Mouse (Mus musculus) urinary bladder, postnatal 25 days (tissue): Measurements from ENCODE around the gene Il13.

ENCODE experiments used
- DNase-seq: peaks from one replicate; pipeline ENCODE4 v3.0.0; 2022; ENCODE audit warnings: low spot score

The Il13 gene

DNA sequence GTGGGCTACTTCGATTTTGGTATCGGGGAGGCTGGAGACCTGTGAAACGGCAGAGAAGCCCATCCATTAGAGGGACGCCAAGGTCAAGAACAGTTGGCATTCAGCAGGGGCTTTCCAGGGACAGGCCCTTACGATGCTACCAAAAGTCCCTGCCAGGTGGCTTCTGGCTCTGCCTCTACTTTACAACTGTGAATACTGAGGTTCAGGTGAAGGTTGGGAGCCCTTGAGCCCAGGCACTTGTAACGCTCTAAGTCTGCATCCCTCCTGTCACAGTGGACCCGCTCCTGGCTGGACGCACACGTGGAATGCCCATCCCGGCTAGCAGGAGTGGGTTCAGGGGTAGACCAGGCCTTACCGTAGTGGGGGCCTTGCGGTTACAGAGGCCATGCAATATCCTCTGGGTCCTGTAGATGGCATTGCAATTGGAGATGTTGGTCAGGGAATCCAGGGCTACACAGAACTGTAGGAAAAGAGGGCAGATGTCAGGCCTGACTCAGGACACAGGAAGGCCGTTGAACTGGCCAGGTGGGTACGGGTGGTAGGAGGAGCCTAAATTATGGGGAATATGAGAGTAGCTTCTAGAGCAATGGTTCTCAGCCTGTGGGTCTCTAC lies 2.3 kb downstream of the Il13 start:
- DNase-seq: no peak

DNA sequence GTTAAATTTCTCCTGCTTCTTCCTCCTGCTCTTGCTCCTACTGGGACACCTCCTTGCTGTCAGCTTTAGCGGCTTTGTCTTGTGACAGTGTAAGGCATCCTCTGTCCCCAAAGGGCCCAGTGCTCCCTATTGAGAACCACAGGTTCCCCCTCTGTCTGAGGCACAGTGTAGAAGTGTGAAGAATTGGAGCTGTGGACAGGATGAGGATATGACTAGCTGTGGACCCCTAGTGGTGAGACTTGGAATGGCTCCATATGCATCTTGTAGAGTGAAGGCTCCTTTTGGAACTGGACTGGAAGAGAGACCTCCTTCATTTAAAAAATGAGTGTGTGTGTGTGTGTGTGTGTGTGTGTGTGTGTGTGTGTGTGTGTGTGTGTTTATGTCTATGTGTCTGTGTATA lies 6.6 kb downstream of the Il13 start:
- peak; percentile 66 for DNase-seq

GRCm38 (mm10) chr11:53626802-53627373 lies 7.6 kb downstream of the Il13 start:
- DNase-seq: no peak

DNA sequence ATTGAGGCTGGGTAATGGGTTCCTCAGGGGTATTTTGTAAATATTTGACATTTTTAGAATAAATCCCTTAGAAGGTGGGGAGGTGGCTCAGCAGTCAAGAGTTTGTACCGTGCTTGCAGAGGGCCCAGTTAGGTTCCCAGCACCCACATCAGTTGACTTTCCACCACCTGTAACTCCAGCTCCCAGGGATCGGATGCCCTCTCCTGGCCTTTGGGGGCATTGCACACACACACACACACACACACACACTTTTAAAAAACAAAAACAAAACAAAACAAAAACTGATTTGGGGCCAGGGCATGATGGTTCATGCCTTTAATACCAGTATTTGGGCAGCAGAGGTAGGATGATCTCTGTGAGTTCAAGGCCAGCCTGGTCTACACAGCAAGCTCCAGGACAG lies 10.4 kb downstream of the Il13 start:
- DNase-seq: no peak

GRCm38 (mm10) chr11:53623573-53623972 lies 10.9 kb downstream of the Il13 start:
- DNase-seq: no peak

DNA sequence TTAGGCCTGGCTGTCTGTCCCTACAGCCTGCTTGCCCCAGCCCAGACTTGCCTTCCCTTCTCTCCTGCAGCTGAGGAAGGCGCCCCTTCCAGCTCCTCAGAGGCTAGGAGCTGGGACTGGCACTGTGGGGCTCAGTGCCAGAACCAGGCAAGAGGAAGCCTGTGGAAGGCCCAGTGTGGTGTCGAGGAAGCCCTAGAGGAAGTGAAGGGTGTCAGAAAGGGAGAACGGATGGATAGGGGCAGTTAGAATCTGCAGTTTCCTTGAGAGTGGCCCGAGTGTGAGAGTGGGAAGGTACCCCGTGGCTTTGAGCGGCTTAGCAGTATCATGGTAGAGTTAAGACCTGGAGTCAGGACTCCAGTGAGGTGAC lies 12.1 kb downstream of the Il13 start:
- no peak for DNase-seq

GRCm38 (mm10) chr11:53621582-53622439 lies 12.7 kb downstream of the Il13 start:
- no peak for DNase-seq

- no peak for DNase-seq
Measured at GRCm38 (mm10) chr11:53620094-53620493, 14.4 kb downstream of the Il13 start.

- no peak for DNase-seq
Measured at GRCm38 (mm10) chr11:53619428-53619827, 15.1 kb downstream of the Il13 start.

- DNase-seq: no peak
Measured at GRCm38 (mm10) chr11:53618619-53619198, 15.8 kb downstream of the Il13 start, which contains the start of gene Il4. Gene Il4 (minus strand): TSS chr11:53618669.

- no peak for DNase-seq
Measured at GRCm38 (mm10) chr11:53617562-53618109, 16.9 kb downstream of the Il13 start.

GRCm38 (mm10) chr11:53616748-53617558 lies 17.5 kb downstream of the Il13 start:
- no peak for DNase-seq

DNA sequence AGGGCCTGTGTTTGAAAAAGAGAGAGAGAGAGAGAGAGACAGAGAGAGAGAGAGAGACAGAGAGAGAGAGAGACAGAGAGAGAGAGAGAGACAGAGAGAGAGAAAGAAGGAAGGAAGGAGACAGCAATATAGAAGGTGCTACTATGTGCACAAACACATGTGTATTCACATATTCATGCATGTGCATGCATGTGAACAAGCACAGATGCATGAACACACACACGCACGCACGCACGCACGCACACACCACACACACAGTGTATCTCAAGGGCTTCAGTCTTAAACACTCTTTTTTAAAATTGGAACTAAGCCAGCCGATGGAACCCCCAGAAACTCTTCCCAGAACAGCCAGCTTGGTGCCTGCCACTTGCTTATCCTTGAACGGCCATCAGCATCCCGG lies 18.9 kb downstream of the Il13 start:
- DNase-seq: no peak

DNA sequence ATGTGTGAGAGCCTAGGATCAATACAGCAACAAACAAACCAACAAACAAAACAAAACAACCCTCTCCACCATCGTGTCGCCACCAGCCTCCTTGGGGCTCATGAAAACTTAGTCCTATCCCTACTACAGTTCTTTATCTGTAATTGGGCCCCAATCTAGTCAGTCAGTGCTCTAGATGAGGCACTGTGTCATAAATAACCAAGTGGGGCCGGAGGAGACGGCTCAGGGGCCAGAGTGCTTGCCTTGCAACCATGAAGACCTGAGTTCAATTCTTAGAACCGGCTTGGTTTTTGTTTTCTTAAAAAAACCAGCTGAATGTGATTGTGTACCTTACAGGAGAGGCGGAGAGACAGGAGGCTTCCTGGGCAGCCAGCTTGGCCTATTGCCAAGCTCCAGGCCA lies 19.3 kb downstream of the Il13 start:
- DNase-seq: no peak

DNA sequence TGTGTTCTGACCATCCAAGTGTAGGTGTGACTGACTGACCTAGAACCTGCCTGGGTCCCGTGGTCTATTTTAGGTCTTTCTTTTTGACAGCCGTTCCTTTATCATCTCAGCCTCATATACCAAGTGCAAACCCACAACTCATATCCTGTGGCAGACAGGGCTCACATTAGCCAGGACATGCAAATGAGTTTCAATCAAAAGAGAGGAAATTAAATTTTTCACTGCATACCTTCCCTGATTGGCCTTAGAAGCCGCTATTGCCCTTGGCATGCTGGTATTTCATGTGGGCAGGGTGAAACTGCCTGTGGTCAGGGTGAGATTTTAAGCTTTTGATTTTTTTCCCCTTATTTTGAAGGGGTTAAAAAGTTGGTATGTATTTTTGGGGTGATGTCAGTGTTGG lies 24.8 kb downstream of the Il13 start:
- no peak for DNase-seq

DNA sequence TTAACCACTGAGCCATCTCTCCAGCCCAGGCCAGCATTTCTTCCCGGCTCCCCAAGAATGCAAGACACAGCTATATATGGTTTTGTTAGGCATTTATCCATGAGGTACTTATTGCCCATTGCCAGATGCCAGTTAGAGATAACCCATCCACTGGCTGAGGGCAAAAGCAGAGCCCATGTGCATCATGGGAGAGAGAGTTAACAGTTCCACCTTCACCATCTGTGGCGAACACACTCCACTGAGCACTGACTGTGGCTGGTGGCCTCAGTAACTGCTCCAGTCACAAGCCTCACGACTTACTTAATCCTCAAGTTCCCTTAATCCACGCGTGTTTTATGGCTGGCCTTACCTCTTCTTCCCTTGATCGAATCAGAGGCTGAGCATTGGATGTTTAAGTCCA lies 25.3 kb downstream of the Il13 start:
- DNase-seq: no peak

DNA sequence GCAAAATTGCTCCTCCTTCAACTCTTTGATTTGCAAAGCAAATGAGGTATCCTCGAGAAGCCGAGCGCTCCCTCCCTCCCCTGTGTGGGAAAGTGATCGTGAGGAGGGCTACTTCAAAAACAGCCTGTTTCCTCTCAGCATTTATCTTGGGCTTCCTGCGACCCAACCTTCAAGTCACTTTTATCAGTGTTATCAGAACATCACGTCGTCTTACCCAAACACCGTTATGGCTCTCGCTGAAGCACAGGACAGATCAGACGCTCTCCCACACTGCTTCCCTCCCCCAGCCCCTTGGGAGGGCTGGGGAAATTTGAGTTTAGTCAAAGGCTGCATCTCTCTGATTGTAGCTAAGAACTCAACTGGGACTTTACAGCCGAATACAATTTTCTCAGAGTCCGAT lies 28.9 kb downstream of the Il13 start:
- DNase-seq: no peak

- DNase-seq: no peak
Measured at GRCm38 (mm10) chr11:53604983-53605382, 29.5 kb downstream of the Il13 start.

DNA sequence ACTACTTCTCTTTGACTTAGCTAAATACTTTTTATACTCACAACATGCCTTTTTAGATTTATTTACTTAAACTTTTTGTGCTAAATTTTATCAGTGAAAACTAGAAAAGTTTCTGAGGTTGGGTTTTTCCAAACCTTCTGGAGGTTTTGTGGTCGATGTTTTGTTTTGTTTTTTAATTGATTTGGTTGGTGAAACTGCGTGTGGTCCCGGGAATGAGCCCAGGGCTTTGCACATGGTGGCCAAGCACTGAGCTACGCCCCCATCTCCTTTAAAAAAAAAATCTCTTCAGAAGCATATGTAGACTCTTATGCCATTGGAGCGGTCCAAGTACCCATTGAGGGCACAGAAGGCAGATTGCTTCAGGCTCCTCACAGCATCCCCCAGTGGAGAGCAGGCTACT lies 43.4 kb downstream of the Il13 start:
- no peak for DNase-seq

DNA sequence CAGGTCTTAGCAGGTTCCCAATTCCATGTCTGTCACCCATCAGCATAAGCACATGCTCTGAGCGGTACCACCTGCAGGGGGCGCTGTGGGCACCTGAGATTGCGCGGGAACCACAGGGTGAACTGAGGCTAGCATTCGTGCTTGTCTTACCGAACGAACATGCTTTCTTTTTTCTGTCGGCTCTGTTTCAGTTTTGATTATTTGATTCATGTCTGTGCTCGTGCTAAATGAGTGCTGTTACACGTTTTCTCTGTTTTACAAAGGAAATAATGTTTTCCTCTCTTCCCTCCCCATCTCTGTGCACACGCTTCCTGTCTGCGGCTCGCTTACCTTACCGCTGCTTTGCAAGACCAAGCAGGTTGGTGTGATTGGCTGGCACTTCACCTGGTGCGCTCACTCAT lies 44.1 kb downstream of the Il13 start:
- peak; percentile 13 for DNase-seq

DNA sequence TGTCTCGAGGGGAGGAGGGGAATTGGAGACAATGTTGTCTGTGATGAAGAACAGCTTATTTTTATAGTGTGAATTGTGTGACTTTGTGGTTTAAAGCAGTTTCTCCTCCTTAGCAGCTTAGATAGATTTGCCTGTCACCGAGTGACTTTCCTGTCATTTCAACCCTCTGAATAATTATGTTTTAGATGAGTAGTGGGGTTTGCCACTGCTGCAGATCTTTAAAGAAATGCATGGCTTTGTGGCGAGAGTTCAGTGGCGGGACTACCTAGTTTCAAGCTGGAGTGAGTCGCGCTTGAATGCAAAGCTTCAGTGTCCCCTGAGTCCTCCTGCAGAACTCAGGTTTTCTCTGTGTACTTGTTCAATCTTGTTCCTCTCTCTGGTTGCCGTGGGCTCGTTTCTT lies 46.2 kb downstream of the Il13 start:
- DNase-seq: no peak

- no peak for DNase-seq
Measured at GRCm38 (mm10) chr11:53585510-53585909, 49.0 kb downstream of the Il13 start.
